18 mouse cellular contexts compared by ENCODE assay signal in genomic region chr6:35273391-35274082, GRCm38 (mm10). TPM values are rescaled to one million over a fixed set of nuclear protein-coding genes. Genes with fewer than 3 reads are reported as not detected.
A peak's percentile ranks its signal among the peaks of the same experiment; 100 is the strongest.
DNase-seq lines count a peak whose midpoint lies in the region; ATAC-seq lines count a peak whose summit lies in the region.
"Had no signal": no experiment of that assay in that cellular context is flagged by ENCODE, and none has a peak within 500 bp of the region (broad histone marks: within the 10 kb centered on the region; RNA-seq: fewer than 3 reads in every experiment).

No protein-coding gene starts in this region.

- peak; percentile 35 for DNase-seq in adrenal gland, postnatal 10 days
- no peak for DNase-seq in adrenal gland, postnatal 4 days (ENCODE audit: low spot score in 2 of 2)
- DNase-seq in lung, postnatal 10 days, result peak; percentile 34
- DNase-seq in lung, postnatal 36 days, result no peak
- DNase-seq in testis, postnatal 14 days (ENCODE audit: low spot score), result peak; percentile 61
- DNase-seq in Muller cell, postnatal 12 days (ENCODE audit: inconsistent ontology term), result no peak
- no peak for DNase-seq in gastrocnemius, postnatal 10 days
- DNase-seq: B cell, adult 2 months; cerebellum, adult 9-10 months; right cerebral cortex, postnatal 25 days; thymus, postnatal 14 days had no signal

- 32% methylated on average over 11 of the region's 11 CpGs for WGBS in kidney, embryonic 16.5 days

- no peaks in the 10 kb centered on the region; the same call in 1 of the 2 replicates for H3K4me1 ChIP-seq in kidney, embryonic 16.5 days (ENCODE audit: insufficient read depth, low read length)
- H3K4me1 ChIP-seq: limb, embryonic 13.5 days; lung, embryonic 15.5 days; midbrain, embryonic 13.5 days had no signal

- ATAC-seq in kidney, embryonic 16.5 days (ENCODE audit: low FRiP score, low TSS enrichment), result peak; percentile 83
- ATAC-seq: hindbrain, embryonic 16.5 days; midbrain, embryonic 13.5 days had no signal

- no peak overlapping the region for H3K4me3 ChIP-seq in kidney, embryonic 16.5 days (ENCODE audit: low read length)
- H3K4me3 ChIP-seq: left cerebral cortex, adult 2 months; limb, embryonic 13.5 days; lung, embryonic 15.5 days; midbrain, embryonic 13.5 days had no signal

- H3K4me2 ChIP-seq in kidney, embryonic 16.5 days (replicated peaks; ENCODE audit: low read depth, low read length), result no peak overlapping the region
- H3K4me2 ChIP-seq: limb, embryonic 13.5 days; lung, embryonic 15.5 days; midbrain, embryonic 13.5 days had no signal

- H3K27ac ChIP-seq in kidney, embryonic 16.5 days (ENCODE audit: low read length), result no peak overlapping the region; the same call in 1 of the 2 replicates
- H3K27ac ChIP-seq: left cerebral cortex, adult 2 months; limb, embryonic 13.5 days; lung, embryonic 15.5 days; midbrain, embryonic 13.5 days had no signal

- no peak overlapping the region for H3K9ac ChIP-seq in kidney, embryonic 16.5 days (replicated peaks; ENCODE audit: low read length)
- H3K9ac ChIP-seq: limb, embryonic 13.5 days; lung, embryonic 15.5 days; midbrain, embryonic 13.5 days had no signal

- H3K27me3 ChIP-seq in kidney, embryonic 16.5 days (ENCODE audit: insufficient read depth, low read length), result no peaks in the 10 kb centered on the region
- H3K27me3 ChIP-seq: limb, embryonic 13.5 days; lung, embryonic 15.5 days; midbrain, embryonic 13.5 days had no signal

- H3K9me3 ChIP-seq in kidney, embryonic 16.5 days (ENCODE audit: low read length), result peaks cover 3% of the 10 kb centered on the region; the same call in 1 of the 2 replicates
- H3K9me3 ChIP-seq: limb, embryonic 13.5 days; lung, embryonic 15.5 days had no signal

- no peaks in the 10 kb centered on the region for H3K36me3 ChIP-seq in kidney, embryonic 16.5 days (ENCODE audit: insufficient read depth, low read length)
- H3K36me3 ChIP-seq: lung, embryonic 15.5 days; midbrain, embryonic 13.5 days had no signal

RNA-seq across cellular contexts. Expression of gene Slc13a4, which starts 34.4 kb away (rescaled TPM):
- total RNA-seq in adrenal gland, postnatal 10 days (2021), result under 1 TPM; 0.30 to 0.33 TPM
- under 1 TPM; 0.45 to 0.62 TPM for total RNA-seq in adrenal gland, postnatal 4 days (2021)
- polyA plus RNA-seq in kidney, embryonic 16.5 days (2015; fragmentation: Nextera tagmentation; extraction: Ambion mirVana), result 0.23 and 0.41 TPM in 2 replicates
- total RNA-seq in gastrocnemius, postnatal 10 days (2021), result under 1 TPM; 0.28 to 0.47 TPM

RNA-seq across cellular contexts. Expression of gene Fam180a, which starts 52.4 kb away (rescaled TPM):
- total RNA-seq in adrenal gland, postnatal 10 days (2021), result 1 to 10 TPM; 1.1 to 2.6 TPM
- 1 to 10 TPM in 1 of 2 experiments, under 1 TPM in 1; 0.68 to 1.3 TPM for total RNA-seq in adrenal gland, postnatal 4 days (2021)
- polyA plus RNA-seq in kidney, embryonic 16.5 days (2015; fragmentation: Nextera tagmentation; extraction: Ambion mirVana), result 0.18 and 0.45 TPM in 2 replicates
- 1 to 10 TPM; 1.2 to 1.3 TPM for total RNA-seq in gastrocnemius, postnatal 10 days (2021)
- polyA plus RNA-seq: neural tube, embryonic 11.5 days had no signal

Comparison
In these comparisons a context has a peak if more than half of its experiments do, and no peak if none do; other contexts are left out.
1. DNase-seq: peak in adrenal gland, postnatal 10 days (single experiment), lung, postnatal 10 days (single experiment) and testis, postnatal 14 days (single experiment); none in adrenal gland, postnatal 4 days (0 of 2), lung, postnatal 36 days (single experiment), Muller cell, postnatal 12 days (single experiment) and gastrocnemius, postnatal 10 days (single experiment).